Mouse (Mus musculus) embryonic fibroblast, embryonic 13.5 days (primary cell): Measurements from ENCODE around the gene Ccdc13. TPM values are rescaled to one million over a fixed set of nuclear protein-coding genes. Genes with fewer than 3 reads are reported as not detected.
A peak's percentile ranks its signal among the peaks of the same experiment; 100 is the strongest.

ENCODE experiments used
- H3K27ac ChIP-seq: 2 replicates; pipeline ENCODE4 v1.5.1; 2012; ENCODE audit warnings: low read length, control low read depth, inconsistent platforms; ENCODE audit not compliant: insufficient read depth
- H3K4me1 ChIP-seq: 2 replicates; pipeline ENCODE4 v1.6.1; 2011; ENCODE audit warnings: low read length; ENCODE audit not compliant: control insufficient read depth, insufficient read depth
- H3K4me3 ChIP-seq: 2 replicates; pipeline ENCODE4 v1.5.1; 2011; ENCODE audit warnings: mild to moderate bottlenecking, control low read depth, low read length; ENCODE audit not compliant: insufficient read depth
- CTCF ChIP-seq: IDR thresholded peaks from 2 replicates; pipeline ENCODE4 v1.5.1; 2011; ENCODE audit warnings: mild to moderate bottlenecking, control low read depth, low read length, moderate library complexity, borderline replicate concordance; ENCODE audit not compliant: insufficient read depth
- POLR2A ChIP-seq: IDR thresholded peaks from 2 replicates; pipeline ENCODE4 v1.6.1; 2011; ENCODE audit warnings: low read depth, mild to moderate bottlenecking, control low read depth, low read length, moderate library complexity
- polyA plus RNA-seq: library from polyadenylated mRNA; stranded (reverse); fragments of >200 nt; gene quantifications from 2 replicates; pipeline ENCODE4 v1.2.4, GENCODE M21; 2011; ENCODE audit warnings: low read depth; ENCODE audit not compliant: missing spikeins, insufficient read length

The Ccdc13 gene
- polyA plus RNA-seq, 1 experiment: not detected

- Histone ChIP-seq H3K4me3 (no peak overlapping the region), H3K4me1 (no peaks in the 10 kb centered on the region), H3K27ac (no peak overlapping the region)
- no peak for TF ChIP-seq POLR2A
Observed at GRCm38 (mm10) chr9:121847138-121847537, 7.9 kb upstream of the Ccdc13 start.

DNA sequence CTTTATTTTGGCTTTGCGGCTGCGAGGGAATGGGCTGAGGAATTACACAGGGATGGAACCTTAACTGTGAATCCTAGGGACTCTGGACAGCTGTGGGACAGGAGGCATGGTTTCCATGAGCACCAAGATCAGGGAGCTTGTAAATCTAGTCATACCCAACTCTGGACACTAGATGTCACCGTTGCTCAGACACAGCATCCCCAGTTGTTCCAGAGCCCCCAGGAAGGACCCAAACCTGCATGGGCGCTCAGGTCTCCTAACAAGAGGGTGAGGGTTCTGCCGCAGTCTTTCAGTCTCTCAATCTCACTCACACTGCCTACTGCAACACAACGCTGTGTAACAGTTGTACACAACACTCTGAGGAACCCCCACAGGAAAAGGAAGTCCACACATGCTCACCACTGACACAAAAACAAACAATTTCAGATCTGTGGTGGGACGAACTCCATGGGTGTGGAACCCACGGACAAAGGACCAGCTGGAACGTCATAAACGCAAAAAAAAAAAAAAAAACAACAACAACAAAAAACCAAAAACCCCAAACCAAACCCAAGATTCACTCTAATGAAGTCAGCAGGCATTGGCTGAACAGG lies 7.4 kb upstream of the Ccdc13 start:
- H3K4me3 ChIP-seq: no peak overlapping the region
- TF ChIP-seq POLR2A (no peak), CTCF (0 out of 2 replicates have a peak, but pooled peaks have one; percentile 11)
- no peaks in the 10 kb centered on the region for H3K4me1 ChIP-seq
- no peak overlapping the region for H3K27ac ChIP-seq

- H3K4me3 ChIP-seq: no peak overlapping the region
- no peaks in the 10 kb centered on the region for H3K4me1 ChIP-seq
- no peak for TF ChIP-seq POLR2A
- TF ChIP-seq CTCF: no peak
- H3K27ac ChIP-seq: no peak overlapping the region
Observed at GRCm38 (mm10) chr9:121842914-121843313, 3.7 kb upstream of the Ccdc13 start.

DNA sequence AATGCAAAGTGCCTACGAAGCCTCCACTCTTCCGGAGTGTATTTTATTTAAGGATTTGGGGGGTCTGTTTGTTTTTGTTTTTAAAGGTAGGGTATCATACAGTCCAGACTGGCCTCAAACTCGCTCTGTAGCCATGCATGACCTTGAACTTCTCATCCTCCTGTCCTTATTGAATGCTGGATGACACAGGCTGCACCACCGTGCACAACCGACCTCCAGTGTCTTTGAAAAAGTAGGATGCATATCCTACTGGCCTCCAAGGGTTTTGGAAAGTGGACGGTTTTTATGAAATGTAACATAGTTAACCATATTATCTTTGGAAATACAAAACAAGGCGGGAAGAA lies 333 bp upstream of the Ccdc13 start:
- no peak overlapping the region for H3K27ac ChIP-seq
- no peaks in the 10 kb centered on the region for H3K4me1 ChIP-seq
- no peak for TF ChIP-seq POLR2A
- TF ChIP-seq CTCF: no peak
- H3K4me3 ChIP-seq: peak overlapping the region; percentile 26

- Histone ChIP-seq H3K4me3 (no peak overlapping the region), H3K27ac (no peak overlapping the region), H3K4me1 (no peaks in the 10 kb centered on the region)
- no peak for TF ChIP-seq CTCF
Observed at GRCm38 (mm10) chr9:121838008-121838407, 1.3 kb downstream of the Ccdc13 start.

- no peak overlapping the region for H3K4me3 ChIP-seq
Observed at GRCm38 (mm10) chr9:121833825-121834224, 5.4 kb downstream of the Ccdc13 start.

GRCm38 (mm10) chr9:121830956-121831293 lies 8.3 kb downstream of the Ccdc13 start:
- H3K4me3 ChIP-seq: no peak overlapping the region
- H3K4me1 ChIP-seq: no peaks in the 10 kb centered on the region
- peak overlapping the region; percentile 22; the same call in 1 of the 2 replicates for H3K27ac ChIP-seq
- TF ChIP-seq POLR2A (no peak), CTCF (peak; percentile 47)

More at GRCm38 (mm10) chr9:121833825-121834224, 5.4 kb downstream of the Ccdc13 start:
- Histone ChIP-seq H3K4me1 (no peaks in the 10 kb centered on the region), H3K27ac (no peak overlapping the region)
- TF ChIP-seq CTCF (no peak), POLR2A (no peak)

DNA sequence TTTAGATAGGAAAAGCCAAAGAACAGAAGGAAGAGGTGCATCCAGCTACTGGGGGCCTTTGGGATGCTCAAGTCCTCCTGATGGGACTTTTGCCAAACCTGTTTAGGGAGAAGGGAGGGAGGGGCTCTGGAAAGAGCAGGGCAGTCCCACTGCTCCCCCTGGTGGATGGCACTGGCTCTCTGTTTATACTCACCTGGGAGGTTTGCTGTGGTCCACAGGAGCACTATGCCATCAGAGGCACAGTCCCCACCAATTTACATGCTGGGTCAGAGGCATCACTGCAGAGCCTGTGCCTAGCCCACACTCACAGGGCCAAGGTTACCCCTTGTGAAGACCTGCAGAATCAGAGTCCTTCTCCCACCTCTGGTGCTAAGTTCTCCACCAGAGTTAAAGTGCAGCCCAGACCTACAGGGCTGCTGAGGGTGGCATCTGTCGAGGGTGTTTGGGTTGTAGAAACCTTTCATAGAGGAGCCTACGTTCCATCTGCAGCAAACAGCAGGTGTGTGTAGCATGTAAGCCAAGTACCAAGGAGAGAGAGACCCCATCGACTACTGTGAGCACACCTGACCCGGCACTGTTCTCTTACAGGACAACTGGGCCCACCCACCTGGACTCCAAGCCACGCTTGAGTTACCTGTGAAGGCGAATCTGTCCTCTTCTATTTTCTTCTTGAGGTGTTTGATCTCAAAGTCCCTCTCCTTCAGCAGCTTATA lies 8.9 kb downstream of the Ccdc13 start:
- Histone ChIP-seq H3K4me3 (no peak overlapping the region), H3K4me1 (no peaks in the 10 kb centered on the region), H3K27ac (no peak overlapping the region)
- TF ChIP-seq CTCF: peak; percentile 45; the same call in 1 of the 2 replicates
- no peak for TF ChIP-seq POLR2A

DNA sequence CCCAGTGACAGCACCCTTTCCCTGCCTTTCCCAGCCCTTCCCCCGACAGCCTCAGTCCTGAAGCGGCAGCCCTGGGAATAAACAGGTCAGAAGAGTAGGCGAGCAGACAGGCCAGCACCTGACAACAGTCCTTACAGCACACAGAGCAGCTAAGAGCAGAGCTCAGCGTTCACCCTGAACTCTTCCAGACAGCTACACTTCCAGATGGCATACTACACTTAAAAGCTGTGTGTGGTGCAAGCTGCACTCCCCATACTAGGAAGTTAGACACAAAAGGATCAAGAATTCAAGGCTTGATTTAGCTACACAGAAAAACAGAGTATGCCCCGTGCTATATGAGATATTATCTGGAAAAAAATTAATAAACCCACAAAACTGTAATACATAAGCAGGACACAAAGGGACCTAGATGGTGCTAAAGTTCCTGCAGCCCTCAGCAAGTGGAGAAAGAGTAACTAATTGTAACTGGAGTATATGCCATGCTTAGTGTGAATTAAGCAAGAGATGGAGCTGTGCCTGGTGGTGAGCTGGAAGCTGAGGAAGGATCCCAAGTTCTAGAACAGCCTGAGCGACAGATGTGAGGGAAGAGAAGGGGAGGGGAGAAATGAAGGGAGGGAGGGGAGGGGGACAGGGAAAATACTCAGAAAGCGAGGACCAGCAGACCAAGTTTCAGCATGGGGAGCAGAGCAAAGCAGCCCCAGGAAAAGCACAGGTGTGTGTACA lies 9.8 kb downstream of the Ccdc13 start:
- no peaks in the 10 kb centered on the region for H3K4me1 ChIP-seq
- no peak overlapping the region for H3K4me3 ChIP-seq
- H3K27ac ChIP-seq: no peak overlapping the region
- no peak for TF ChIP-seq POLR2A
- no peak for TF ChIP-seq CTCF

GRCm38 (mm10) chr9:121828314-121828713 lies 10.9 kb downstream of the Ccdc13 start:
- Histone ChIP-seq H3K4me1 (no peaks in the 10 kb centered on the region), H3K4me3 (no peak overlapping the region), H3K27ac (no peak overlapping the region)
- TF ChIP-seq CTCF: no peak
- TF ChIP-seq POLR2A: no peak

DNA sequence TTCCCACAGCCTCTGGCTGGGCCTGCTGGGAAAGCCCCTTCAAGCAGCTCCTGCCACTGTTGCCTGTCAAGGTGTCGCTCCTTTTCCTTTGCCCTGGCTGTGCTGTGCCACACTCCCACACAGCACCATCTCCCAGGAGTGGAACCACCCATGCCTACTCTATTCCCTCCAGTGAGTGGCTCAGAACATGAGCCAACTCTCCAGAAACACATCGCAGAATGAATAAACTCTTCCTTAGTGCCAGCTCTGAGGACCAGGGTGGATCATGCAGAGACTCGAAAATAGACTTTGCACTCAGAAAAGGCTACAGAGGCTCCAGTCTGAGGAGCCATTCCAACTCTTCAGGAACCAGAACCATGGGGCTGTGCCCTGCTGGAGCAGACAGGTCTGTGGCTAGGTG lies 12.9 kb downstream of the Ccdc13 start:
- TF ChIP-seq CTCF: no peak
- Histone ChIP-seq H3K4me3 (no peak overlapping the region), H3K27ac (no peak overlapping the region), H3K4me1 (no peaks in the 10 kb centered on the region)
